Mouse (Mus musculus) myocyte (in vitro differentiated cells): ENCODE data around the gene Mrpl35.

ENCODE experiments used
- MAX ChIP-seq: IDR thresholded peaks from one replicate; pipeline ENCODE4 v1.6.1; 2011; ENCODE audit warnings: low read depth, mild to moderate bottlenecking, control low read depth
- MYOG ChIP-seq, 3 experiments: IDR thresholded peaks; one replicate each; pipeline ENCODE4 v1.6.1; 2011; ENCODE audit warnings: control low read depth in 2 of 3, low read depth in 2 of 3, mild to moderate bottlenecking in 2 of 3; ENCODE audit not compliant: insufficient read length in 2 of 3, control insufficient read depth in 1 of 3, insufficient read depth in 1 of 3
- POLR2A ChIP-seq: IDR thresholded peaks from one replicate; pipeline ENCODE4 v1.6.1; 2011; ENCODE audit warnings: low read depth, mild to moderate bottlenecking, control low read depth, moderate library complexity; ENCODE audit not compliant: insufficient read length
- POLR2AphosphoS2 ChIP-seq: IDR thresholded peaks from one replicate; pipeline ENCODE4 v1.6.1; 2011; ENCODE audit warnings: low read depth, control low read depth; ENCODE audit not compliant: insufficient read length
- REST ChIP-seq: IDR thresholded peaks from one replicate; pipeline ENCODE4 v1.6.1; 2011; ENCODE audit warnings: mild to moderate bottlenecking, control low read depth, moderate library complexity; ENCODE audit not compliant: insufficient read depth, insufficient read length
- SRF ChIP-seq: IDR thresholded peaks from one replicate; pipeline ENCODE4 v1.6.1; 2011; ENCODE audit warnings: low read depth; ENCODE audit not compliant: control insufficient read depth, insufficient read length
- USF1 ChIP-seq: IDR thresholded peaks from one replicate; pipeline ENCODE4 v1.6.1; 2011; ENCODE audit warnings: low read depth, mild to moderate bottlenecking, control low read depth, moderate library complexity

DNA sequence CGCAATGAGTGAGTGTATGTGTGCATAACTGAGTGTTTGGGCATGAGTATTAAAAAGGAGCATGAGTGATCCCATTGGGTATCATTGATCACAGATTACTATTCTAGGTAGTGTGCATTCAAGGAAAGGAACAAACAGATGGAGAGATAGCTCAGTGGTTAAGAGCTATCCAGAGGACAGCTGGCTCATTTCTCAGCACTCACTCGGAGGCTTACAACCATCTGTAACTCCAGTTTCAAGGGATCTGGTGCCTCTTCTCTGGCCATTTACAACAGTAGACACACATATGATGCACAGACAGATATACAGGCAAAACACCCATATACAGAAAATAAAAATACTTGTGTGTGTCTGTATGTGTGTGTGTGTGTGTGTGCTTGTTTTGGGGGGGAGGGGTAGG lies 41.0 kb upstream of the Mrpl35 start:
- TF ChIP-seq POLR2A: no peak
- TF ChIP-seq MAX: no peak
- TF ChIP-seq USF1: no peak
- no peak for TF ChIP-seq REST
- no peak for TF ChIP-seq MYOG (IDR thresholded peaks at IDR 0.05; ENCODE audit: control insufficient read depth in 1 of 3, insufficient read depth in 1 of 3, insufficient read length in 2 of 3, low read depth in 2 of 3)
- TF ChIP-seq SRF: no peak
- no peak for TF ChIP-seq POLR2AphosphoS2
